Mouse (Mus musculus) ES-E14 (cell line): ENCODE measurements around the gene Doc2g.

ENCODE experiments used
- HCFC1 ChIP-seq: IDR thresholded peaks from 2 replicates; pipeline ENCODE4 v1.6.1; 2012; ENCODE audit warnings: low read length, inconsistent platforms, borderline replicate concordance; ENCODE audit not compliant: insufficient read depth
- MAFK ChIP-seq: IDR thresholded peaks from 2 replicates; pipeline ENCODE4 v1.6.1; 2014; ENCODE audit warnings: mild to moderate bottlenecking, low read depth, low read length, inconsistent platforms; ENCODE audit not compliant: insufficient read depth
- ZC3H11A ChIP-seq: IDR thresholded peaks from 2 replicates; pipeline ENCODE4 v1.6.1; 2012; ENCODE audit warnings: low read depth, mild to moderate bottlenecking, inconsistent platforms, low read length, borderline replicate concordance
- ZNF384 ChIP-seq: IDR thresholded peaks from 2 replicates; pipeline ENCODE4 v1.6.1; 2012; ENCODE audit warnings: low read depth, low read length, inconsistent platforms

DNA sequence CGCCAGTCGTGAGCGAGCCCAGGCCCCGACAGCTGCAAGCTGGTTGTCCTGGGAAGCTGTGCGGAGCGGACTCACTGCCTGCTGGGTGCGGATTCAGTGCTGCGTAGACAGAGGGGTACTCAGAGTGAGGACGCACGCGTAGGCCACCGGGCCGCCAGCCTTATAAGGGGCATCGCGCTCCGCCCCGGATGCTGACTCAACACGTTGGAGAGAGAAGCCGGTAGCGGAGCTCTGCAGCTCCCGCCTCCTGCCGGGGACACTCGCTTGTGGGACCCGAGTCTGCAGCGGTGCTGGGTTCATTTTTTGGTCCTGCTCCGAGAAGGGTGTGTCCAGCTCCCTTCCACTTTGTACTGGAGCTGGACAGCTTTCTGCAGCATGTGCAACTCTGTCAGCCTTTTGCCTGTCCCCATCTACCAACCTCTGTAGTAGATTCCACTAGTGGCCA is 34.7 kb downstream of the Doc2g start, which contains the start of gene Gstp1:
- no peak for TF ChIP-seq HCFC1
- TF ChIP-seq MAFK = peak; percentile 86
- no peak for TF ChIP-seq ZNF384
- no peak for TF ChIP-seq ZC3H11A
